Mouse (Mus musculus): ENCODE data around the gene Ptpa.

DNA sequence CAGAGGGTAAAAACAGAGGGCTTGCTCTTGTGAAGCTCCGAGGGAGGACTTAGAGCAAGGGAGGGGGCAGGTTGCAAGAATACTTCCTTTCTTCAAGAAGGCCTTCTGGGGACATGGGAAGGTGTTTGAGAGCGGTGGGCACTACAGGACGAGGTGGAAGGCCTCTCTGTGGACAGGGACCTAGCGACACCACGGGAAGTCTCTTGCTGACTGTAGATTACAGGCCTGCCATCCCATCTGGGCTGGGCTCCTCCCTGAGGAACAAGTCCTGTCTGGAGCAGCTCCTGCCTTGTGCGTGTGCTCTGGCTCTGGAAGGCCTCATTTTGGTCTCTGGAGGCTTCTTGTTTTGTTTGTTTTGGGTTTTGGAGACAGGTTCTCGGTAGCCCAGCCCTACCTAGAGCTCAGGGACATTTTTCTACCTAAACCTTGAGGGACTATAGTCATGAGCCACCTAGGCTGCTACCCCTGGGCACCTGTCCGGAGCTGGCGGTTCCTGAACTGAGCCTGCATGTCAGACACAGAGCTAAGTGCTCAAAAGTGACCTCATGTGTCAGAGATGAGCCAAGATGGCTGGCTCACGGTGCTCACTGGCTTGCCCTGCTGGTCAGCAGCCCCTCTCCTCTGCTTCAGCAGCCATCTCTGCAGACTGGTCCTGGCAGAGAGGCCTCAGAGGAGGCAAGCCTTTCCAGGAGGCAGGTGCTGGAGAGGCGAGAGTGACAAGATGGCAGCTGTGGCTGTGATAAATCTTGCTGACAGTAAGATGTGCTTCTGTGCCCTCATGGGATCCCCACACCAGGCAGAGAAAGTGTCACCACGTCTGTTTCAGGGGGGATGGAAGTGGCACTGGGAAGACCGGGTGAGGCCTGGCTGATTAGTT lies 40.5 kb downstream of the Ptpa start:
- TF ChIP-seq CTCF (conservative IDR thresholded peaks at IDR 0.05; ENCODE audit: insufficient read depth, insufficient read length, low read depth, low read length), result no peak
- TF ChIP-seq POLR2A (IDR thresholded peaks at IDR 0.05; ENCODE audit: low read depth, low read length), result no peak
